Mouse (Mus musculus) frontal cortex, postnatal 25 days (tissue): ENCODE measurements around the gene Ccdc88a.

ENCODE experiments used
- DNase-seq, 2 experiments: peaks; one replicate each; pipeline ENCODE4 v3.0.0; 2022; ENCODE audit warnings: low spot score in 2 of 2

Gene Ccdc88a

GRCm38 (mm10) chr11:29548504-29549424 lies 175.3 kb downstream of the Ccdc88a start:
- DNase-seq, result no peak

DNA sequence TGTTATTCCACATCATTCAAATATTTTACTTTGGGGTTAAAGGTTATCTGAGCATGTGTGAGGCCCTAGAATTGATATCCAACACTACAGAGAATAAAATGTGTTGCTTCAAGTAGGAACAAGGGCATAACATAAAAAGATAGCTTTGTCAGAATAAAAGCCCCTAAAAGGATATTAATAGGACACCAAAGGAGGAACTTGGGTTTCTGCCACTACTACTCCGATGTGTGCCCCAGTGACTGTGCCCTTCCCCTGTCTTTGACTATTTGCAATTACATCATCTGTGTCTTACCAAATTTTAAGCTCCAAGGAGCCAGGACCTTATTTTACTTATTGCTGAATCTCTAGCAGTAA lies 175.9 kb downstream of the Ccdc88a start:
- no peak for DNase-seq
